Mouse (Mus musculus) MEL (cell line): ENCODE results near the gene Zc3h12d. TPM values are rescaled to one million over a fixed set of nuclear protein-coding genes. Genes with fewer than 3 reads are reported as not detected.

Source experiments
- DNase-seq: peaks from one replicate; pipeline ENCODE4 v3.0.0; 2011; ENCODE audit warnings: low read depth, low spot score
- H3K27ac ChIP-seq: 2 replicates; pipeline ENCODE4 v1.5.1; 2012; ENCODE audit warnings: low read depth, mild to moderate bottlenecking, control low read depth, low read length, moderate library complexity; ENCODE audit not compliant: control insufficient read depth
- H3K27me3 ChIP-seq, 2 experiments: fragments of 150-350 bp in 1 of 2; sonication (generic) in 1 of 2; 2 replicates each; pipeline ENCODE4 v1.6.1; 2012; ENCODE audit warnings: low read length in 2 of 2, mild to moderate bottlenecking in 2 of 2, improper control_type of control experiment in 1 of 2, moderate library complexity in 1 of 2; ENCODE audit not compliant: insufficient read depth in 2 of 2, control insufficient read depth in 1 of 2
- H3K36me3 ChIP-seq, 2 experiments: 2 replicates each; pipeline ENCODE4 v1.6.1; 2012 to 2014; ENCODE audit warnings: low read length in 2 of 2, improper control_type of control experiment in 1 of 2, inconsistent platforms in 1 of 2, mild to moderate bottlenecking in 1 of 2; ENCODE audit not compliant: insufficient read depth in 2 of 2, control insufficient read depth in 1 of 2
- H3K4me1 ChIP-seq, 2 experiments: fragments of 150-350 bp in 1 of 2; sonication (generic) in 1 of 2; 2 replicates each; pipeline ENCODE4 v1.6.1; 2012; ENCODE audit warnings: low read length in 2 of 2, improper control_type of control experiment in 1 of 2, mild to moderate bottlenecking in 1 of 2; ENCODE audit not compliant: insufficient read depth in 2 of 2, control insufficient read depth in 1 of 2
- H3K4me3 ChIP-seq, 2 experiments: fragments of 150-350 bp in 1 of 2; sonication (generic) in 1 of 2; 2 replicates each; pipeline ENCODE4 v1.5.1; 2012; ENCODE audit warnings: low read depth in 2 of 2, low read length in 2 of 2, mild to moderate bottlenecking in 2 of 2, moderate library complexity in 2 of 2, control low read depth in 1 of 2, improper control_type of control experiment in 1 of 2; ENCODE audit not compliant: control insufficient read depth in 1 of 2, insufficient read depth in 1 of 2
- H3K79me2 ChIP-seq: 2 replicates; pipeline ENCODE4 v1.6.1; 2012; ENCODE audit warnings: mild to moderate bottlenecking, low read length, moderate library complexity; ENCODE audit not compliant: control insufficient read depth, poor library complexity, insufficient read depth
- H3K9ac ChIP-seq: 2 replicates; pipeline ENCODE4 v1.6.1; 2012; ENCODE audit warnings: low read depth, mild to moderate bottlenecking, control low read depth, low read length, moderate library complexity; ENCODE audit not compliant: control insufficient read depth, poor library complexity, severe bottlenecking
- H3K9me3 ChIP-seq: fragments of 150-350 bp; sonication (generic); replicated peaks from 2 replicates; pipeline ENCODE4 v1.6.1; 2012; ENCODE audit warnings: mild to moderate bottlenecking, low read length, improper control_type of control experiment, moderate library complexity; ENCODE audit not compliant: insufficient read depth
- BHLHE40 ChIP-seq: IDR thresholded peaks from 2 replicates; pipeline ENCODE4 v1.6.1; 2012; ENCODE audit warnings: low read depth, mild to moderate bottlenecking, inconsistent platforms, low read length, improper control_type of control experiment, borderline replicate concordance
- CHD1 ChIP-seq: IDR thresholded peaks from 2 replicates; pipeline ENCODE4 v1.6.1; 2012; ENCODE audit warnings: low read depth, mild to moderate bottlenecking, inconsistent platforms, low read length, improper control_type of control experiment
- CHD2 ChIP-seq: IDR thresholded peaks from 2 replicates; pipeline ENCODE4 v1.6.1; 2011; ENCODE audit warnings: low read length, improper control_type of control experiment
- CTCF ChIP-seq, 3 experiments: IDR thresholded peaks in 2 of 3; conservative IDR thresholded peaks in 1 of 3; 2 replicates each; pipeline ENCODE4 v1.5.1; 2011 to 2012; ENCODE audit warnings: low read length in 3 of 3, low read depth in 2 of 3, mild to moderate bottlenecking in 2 of 3, improper control_type of control experiment in 1 of 3, inconsistent platforms in 1 of 3, mixed read lengths in 1 of 3, moderate library complexity in 1 of 3; ENCODE audit not compliant: control insufficient read depth in 1 of 3, insufficient read depth in 1 of 3, poor library complexity in 1 of 3, severe bottlenecking in 1 of 3
- EP300 ChIP-seq, 2 experiments: IDR thresholded peaks; 2 replicates each; pipeline ENCODE4 v1.6.1; 2011; ENCODE audit warnings: improper control_type of control experiment in 2 of 2, low read length in 2 of 2, low read depth in 1 of 2, mild to moderate bottlenecking in 1 of 2
- ETS1 ChIP-seq: IDR thresholded peaks from 2 replicates; pipeline ENCODE4 v1.6.1; 2012; ENCODE audit warnings: low read depth, mild to moderate bottlenecking, inconsistent platforms, low read length, improper control_type of control experiment, moderate library complexity
- GABPA ChIP-seq: IDR thresholded peaks from 2 replicates; pipeline ENCODE4 v1.6.1; 2012; ENCODE audit warnings: low read depth, mild to moderate bottlenecking, inconsistent platforms, low read length, improper control_type of control experiment, moderate library complexity
- HCFC1 ChIP-seq: IDR thresholded peaks from 2 replicates; pipeline ENCODE4 v1.6.1; 2012; ENCODE audit warnings: low read depth, mild to moderate bottlenecking, inconsistent platforms, low read length, improper control_type of control experiment, moderate library complexity
- MEF2A ChIP-seq: IDR thresholded peaks from 2 replicates; pipeline ENCODE4 v1.6.1; 2014; ENCODE audit warnings: low read depth, mild to moderate bottlenecking, inconsistent platforms, low read length, improper control_type of control experiment; ENCODE audit not compliant: poor library complexity, insufficient replicate concordance, severe bottlenecking; ENCODE audit errors: extremely low read depth
- POLR2AphosphoS2 ChIP-seq: IDR thresholded peaks from 2 replicates; pipeline ENCODE4 v1.6.1; 2011; ENCODE audit warnings: low read length, improper control_type of control experiment
- POLR2AphosphoS5 ChIP-seq: IDR thresholded peaks from 2 replicates; pipeline ENCODE4 v1.6.1; 2012; ENCODE audit warnings: low read depth, borderline replicate concordance, mild to moderate bottlenecking, inconsistent platforms, low read length, moderate library complexity, mixed read lengths
- RCOR1 ChIP-seq: IDR thresholded peaks from 2 replicates; pipeline ENCODE4 v1.6.1; 2012; ENCODE audit warnings: low read depth, mild to moderate bottlenecking, inconsistent platforms, low read length, improper control_type of control experiment
- TAL1 ChIP-seq: IDR thresholded peaks from 2 replicates; pipeline ENCODE4 v1.6.1; 2012; ENCODE audit warnings: mild to moderate bottlenecking, inconsistent platforms, low read length, moderate library complexity, mixed read lengths
- USF1 ChIP-seq: IDR thresholded peaks from 2 replicates; pipeline ENCODE4 v1.6.1; 2014; ENCODE audit warnings: low read depth, mild to moderate bottlenecking, inconsistent platforms, low read length, improper control_type of control experiment, moderate library complexity
- polyA plus RNA-seq, 2 experiments: library from polyadenylated mRNA; stranded (reverse) in 1 of 2; unstranded in 1 of 2; fragments of >175 nt in 1 of 2; fragments of >200 nt in 1 of 2; gene quantifications; 2 replicates each; pipeline versions ENCODE4 v1.2.1 to v1.2.4; 2012; ENCODE audit warnings: low replicate concordance in 2 of 2, low read depth in 1 of 2; ENCODE audit not compliant: insufficient read length in 2 of 2, insufficient read depth in 1 of 2, missing spikeins in 1 of 2
- total RNA-seq: library from RNA; depleted of rRNA; stranded (reverse); fragments of 300-350 nt; gene quantifications from 2 replicates; pipeline ENCODE4 v1.2.3, GENCODE M21; 2012

Gene Zc3h12d
- total and polyA plus RNA-seq, 3 experiments, result not detected

- no peaks in the 10 kb centered on the region for H3K9me3 ChIP-seq
- H3K79me2 ChIP-seq, result no peaks in the 10 kb centered on the region
- H3K36me3 ChIP-seq, result no peaks in the 10 kb centered on the region
- no peak overlapping the region for H3K27ac ChIP-seq
- TF ChIP-seq CHD1 (no peak), BHLHE40 (no peak), GABPA (no peak), RCOR1 (no peak), POLR2AphosphoS2 (no peak), HCFC1 (no peak)
- TF ChIP-seq, all 39 proteins: peak for 0
- Histone ChIP-seq H3K4me1 (no peaks in the 10 kb centered on the region), H3K9ac (no peak overlapping the region), H3K4me3 (no peak overlapping the region), H3K27me3 (no peaks in the 10 kb centered on the region)
- DNase-seq, result no peak
Measured at GRCm38 (mm10) chr10:7861259-7861936, 29.1 kb downstream of the Zc3h12d start.

- no peak for DNase-seq
- Histone ChIP-seq H3K36me3 (no peaks in the 10 kb centered on the region), H3K9me3 (no peaks in the 10 kb centered on the region), H3K27me3 (no peaks in the 10 kb centered on the region), H3K4me3 (no peak overlapping the region), H3K27ac (no peak overlapping the region), H3K4me1 (no peaks in the 10 kb centered on the region), H3K79me2 (no peaks in the 10 kb centered on the region), H3K9ac (no peak overlapping the region)
- TF ChIP-seq MEF2A (no peak), CHD2 (no peak), TAL1 (no peak), CTCF (IDR thresholded peaks at IDR 0.05 in 2 of 3, conservative IDR thresholded peaks at IDR 0.05 in 1 of 3; ENCODE audit: control insufficient read depth in 1 of 3, insufficient read depth in 1 of 3, low read depth in 2 of 3, low read length in 3 of 3, poor library complexity in 1 of 3, severe bottlenecking in 1 of 3) (no peak), USF1 (no peak), EP300 (IDR thresholded peaks at IDR 0.05; ENCODE audit: low read depth in 1 of 2, low read length in 2 of 2) (no peak)
Measured at GRCm38 (mm10) chr10:7861937-7862657, 29.8 kb downstream of the Zc3h12d start.

DNA sequence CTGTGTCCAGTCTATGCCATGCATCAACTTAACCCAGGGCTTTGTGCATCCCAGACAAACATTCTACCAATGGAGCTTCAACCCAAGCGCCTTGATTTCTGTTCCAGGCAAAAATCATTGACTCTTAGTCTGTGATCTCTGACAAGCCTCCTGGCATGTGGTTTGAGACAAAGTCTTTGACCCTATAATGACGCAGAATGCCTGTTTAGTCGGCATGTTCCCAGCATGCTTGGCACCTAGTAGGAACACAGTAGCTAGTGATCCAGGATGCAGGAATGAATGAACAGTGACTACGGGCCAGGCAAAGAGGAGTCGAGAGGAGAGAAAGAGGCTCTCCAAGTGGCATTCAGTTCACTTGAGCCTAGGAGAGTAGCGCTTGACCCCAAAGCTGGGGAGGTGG is 31.1 kb downstream of the Zc3h12d start:
- H3K9me3 ChIP-seq, result no peaks in the 10 kb centered on the region
- no peaks in the 10 kb centered on the region for H3K27me3 ChIP-seq
- no peaks in the 10 kb centered on the region for H3K79me2 ChIP-seq
- H3K9ac ChIP-seq, result no peak overlapping the region
- no peak overlapping the region for H3K27ac ChIP-seq
- H3K4me3 ChIP-seq, result no peak overlapping the region
- no peak for DNase-seq
- no peaks in the 10 kb centered on the region for H3K36me3 ChIP-seq
- TF ChIP-seq ETS1 (no peak), POLR2AphosphoS5 (no peak)
- H3K4me1 ChIP-seq, result no peaks in the 10 kb centered on the region
